ENCODE assay signal across 22 mouse cellular contexts in genomic region chr19:55523340-55523739, GRCm38 (mm10).
DNase-seq lines count a peak whose midpoint lies in the region; ATAC-seq and TF ChIP-seq lines count a peak whose summit lies in the region.
"Had no signal": no experiment of that assay in that cellular context is flagged by ENCODE, and none has a peak within 500 bp of the region (broad histone marks: within the 10 kb centered on the region; RNA-seq: fewer than 3 reads in every experiment).

No protein-coding gene starts in this region.

- peaks cover 71% of the 10 kb centered on the region for H3K4me1 ChIP-seq in limb, embryonic 10.5 days
- H3K4me1 ChIP-seq in kidney, adult 2 months (ENCODE audit: control insufficient read depth, insufficient read depth, low read length) = no peaks in the 10 kb centered on the region
- H3K4me1 ChIP-seq: intestine, embryonic 15.5 days; neural tube, embryonic 15.5 days; stomach, embryonic 15.5 days had no signal

- H3K9me3 ChIP-seq in limb, embryonic 10.5 days (replicated peaks) = no peaks in the 10 kb centered on the region
- H3K9me3 ChIP-seq: intestine, embryonic 15.5 days; limb, embryonic 15.5 days; midbrain, embryonic 15.5 days; neural tube, embryonic 15.5 days; stomach, embryonic 15.5 days had no signal

- TF ChIP-seq POLR2A in kidney, adult 2 months (IDR thresholded peaks at IDR 0.05; ENCODE audit: low read depth, low read length) = no peak

- H3K36me3 ChIP-seq in limb, embryonic 10.5 days = no peaks in the 10 kb centered on the region
- H3K36me3 ChIP-seq in kidney, adult 2 months (ENCODE audit: control insufficient read depth, insufficient read depth, low read length) = no peaks in the 10 kb centered on the region
- H3K36me3 ChIP-seq: intestine, embryonic 15.5 days; limb, embryonic 15.5 days; midbrain, embryonic 15.5 days; neural tube, embryonic 15.5 days; stomach, embryonic 15.5 days had no signal

- DNase-seq in layer of hippocampus, adult 2 months (ENCODE audit: low spot score in 2 of 2) = peak in 1 of 2 experiments; percentile 34
- DNase-seq in layer of hippocampus, postnatal 14 days (ENCODE audit: low spot score in 2 of 2) = no peak
- DNase-seq in brain, adult 2 months (ENCODE audit: low read depth, low spot score) = peak; percentile 76
- DNase-seq in frontal cortex, adult 2 months (ENCODE audit: extremely low spot score in 1 of 2, low spot score in 1 of 2) = peak; percentile 53 to 75
- no peak for DNase-seq in limb, embryonic 10.5 days (ENCODE audit: low spot score)
- DNase-seq in natural killer cell, adult 2 months (ENCODE audit: low spot score in 2 of 2) = no peak
- DNase-seq in kidney, adult 2 months = no peak
- DNase-seq: adrenal gland, postnatal 36 days; cerebellum, adult 18-20 months; cerebellum, postnatal 36 days; gastrocnemius, postnatal 25 days; lung, postnatal 10 days; thymus, adult 2 months had no signal

- 77% methylated on average over 9 of the region's 9 CpGs for WGBS in limb, embryonic 10.5 days
- WGBS in kidney, adult 2 months = 96% methylated on average over 9 of the region's 9 CpGs

- no peak for TF ChIP-seq CTCF in layer of hippocampus, adult 2 months (conservative IDR thresholded peaks at IDR 0.05)
- TF ChIP-seq CTCF in kidney, adult 2 months (conservative IDR thresholded peaks at IDR 0.05; ENCODE audit: insufficient read depth, insufficient read length, low read depth, low read length) = no peak

- H3K4me3 ChIP-seq in layer of hippocampus, adult 2 months = no peak overlapping the region
- no peak overlapping the region for H3K4me3 ChIP-seq in limb, embryonic 10.5 days
- no peak overlapping the region for H3K4me3 ChIP-seq in kidney, adult 2 months (ENCODE audit: insufficient read depth, low read depth, low read length)
- H3K4me3 ChIP-seq: intestine, embryonic 15.5 days; limb, embryonic 15.5 days; midbrain, embryonic 15.5 days; myocyte; neural tube, embryonic 15.5 days; stomach, embryonic 15.5 days had no signal

- no peaks in the 10 kb centered on the region for H3K27me3 ChIP-seq in limb, embryonic 10.5 days (ENCODE audit: low read depth, poor library complexity, severe bottlenecking)
- H3K27me3 ChIP-seq in kidney, adult 2 months (replicated peaks; ENCODE audit: control insufficient read depth, insufficient read depth, low read length) = no peaks in the 10 kb centered on the region
- H3K27me3 ChIP-seq: intestine, embryonic 15.5 days; limb, embryonic 15.5 days; midbrain, embryonic 15.5 days; neural tube, embryonic 15.5 days; stomach, embryonic 15.5 days had no signal

- H3K27ac ChIP-seq in layer of hippocampus, adult 2 months = peak overlapping the region; percentile 36; the same call in 1 of the 2 replicates
- H3K27ac ChIP-seq in limb, embryonic 10.5 days = peak overlapping the region; percentile 70; the same call in 1 of the 2 replicates
- H3K27ac ChIP-seq in kidney, adult 2 months (ENCODE audit: insufficient read depth, low read depth, low read length) = no peak overlapping the region
- H3K27ac ChIP-seq: hindbrain, embryonic 14.5 days; intestine, embryonic 15.5 days; kidney, postnatal 0 days; limb, embryonic 15.5 days; midbrain, embryonic 15.5 days; neural tube, embryonic 15.5 days; stomach, embryonic 15.5 days had no signal

- no peak for ATAC-seq in erythroid progenitor cell, adult 5-6 weeks (replicated peaks; ENCODE audit: low FRiP score, poor library complexity, severe bottlenecking)
- ATAC-seq: intestine, embryonic 15.5 days; midbrain, embryonic 15.5 days had no signal

Comparison
In these comparisons a context has a peak if more than half of its experiments do, and no peak if none do; other contexts are left out.
1. DNase-seq: peak in brain, adult 2 months (single experiment) and frontal cortex, adult 2 months (2 of 2); none in layer of hippocampus, postnatal 14 days (0 of 2), limb, embryonic 10.5 days (single experiment), natural killer cell, adult 2 months (0 of 2) and kidney, adult 2 months (single experiment).